Mouse (Mus musculus) frontal cortex, postnatal 14 days (tissue): Measurements from ENCODE around the gene Sc5d.

ENCODE experiments used
- DNase-seq, 2 experiments: peaks; one replicate each; pipeline ENCODE4 v3.0.0; 2022; ENCODE audit warnings: low spot score in 2 of 2

Sc5d gene

DNA sequence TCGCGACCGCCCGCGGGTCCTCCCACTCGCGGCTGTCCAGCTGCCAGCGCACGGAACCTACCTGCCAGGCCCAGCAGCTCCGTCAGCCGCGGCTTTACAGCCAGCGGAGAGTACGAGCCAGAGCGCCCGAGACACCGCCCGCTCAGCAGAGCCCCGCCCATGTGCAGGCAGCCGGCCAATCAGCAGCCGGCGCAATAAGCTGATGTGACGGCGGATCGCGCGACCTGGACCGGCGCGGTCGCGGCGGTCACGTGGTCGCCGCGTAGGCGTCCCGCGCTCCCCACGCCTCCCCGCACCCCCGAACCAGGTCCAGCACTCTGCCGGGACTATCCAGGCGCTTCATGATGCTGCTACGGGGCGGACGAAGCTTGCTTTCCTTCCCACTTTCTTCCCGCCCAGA lies at the start of gene Sc5d:
Gene Sc5d, minus strand, starts transcription at position 112 of the 400 bp plus-strand sequence.
- DNase-seq: peak; percentile 87 to 91

DNA sequence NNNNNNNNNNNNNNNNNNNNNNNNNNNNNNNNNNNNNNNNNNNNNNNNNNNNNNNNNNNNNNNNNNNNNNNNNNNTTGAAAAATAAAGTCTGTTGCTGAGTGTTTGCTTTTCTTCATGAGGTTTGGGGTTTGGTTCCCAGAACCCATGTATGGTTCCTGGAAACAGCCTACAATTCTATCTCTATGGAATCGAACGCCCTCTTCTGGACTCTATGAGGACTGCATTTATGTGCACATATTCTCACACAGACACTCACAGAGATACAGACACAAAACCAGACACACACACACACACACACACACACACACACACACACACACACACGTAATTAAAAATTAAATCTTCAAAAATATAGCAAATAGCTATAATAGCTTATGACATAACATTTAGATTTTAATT lies 47.3 kb upstream of the Sc5d start:
- no peak for DNase-seq

DNA sequence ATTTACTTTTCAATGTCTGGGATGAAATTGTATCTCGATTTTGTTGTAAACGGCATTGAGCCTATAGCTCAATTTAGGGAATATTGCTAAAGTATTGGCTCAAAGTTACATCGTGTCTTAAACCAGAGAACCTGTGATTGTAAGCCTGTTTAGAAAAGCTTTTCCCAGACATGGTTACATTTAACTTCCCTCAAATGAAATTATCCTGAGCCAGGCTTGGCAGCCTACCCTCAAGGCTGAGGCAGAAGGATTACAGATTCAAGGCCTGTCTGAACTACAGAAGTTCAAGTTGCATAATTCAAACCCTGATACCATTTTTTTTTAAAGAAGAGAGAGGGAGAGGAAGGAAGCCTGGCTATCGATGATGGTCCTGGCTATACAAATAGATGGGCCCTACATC lies 39.8 kb upstream of the Sc5d start:
- no peak for DNase-seq

DNA sequence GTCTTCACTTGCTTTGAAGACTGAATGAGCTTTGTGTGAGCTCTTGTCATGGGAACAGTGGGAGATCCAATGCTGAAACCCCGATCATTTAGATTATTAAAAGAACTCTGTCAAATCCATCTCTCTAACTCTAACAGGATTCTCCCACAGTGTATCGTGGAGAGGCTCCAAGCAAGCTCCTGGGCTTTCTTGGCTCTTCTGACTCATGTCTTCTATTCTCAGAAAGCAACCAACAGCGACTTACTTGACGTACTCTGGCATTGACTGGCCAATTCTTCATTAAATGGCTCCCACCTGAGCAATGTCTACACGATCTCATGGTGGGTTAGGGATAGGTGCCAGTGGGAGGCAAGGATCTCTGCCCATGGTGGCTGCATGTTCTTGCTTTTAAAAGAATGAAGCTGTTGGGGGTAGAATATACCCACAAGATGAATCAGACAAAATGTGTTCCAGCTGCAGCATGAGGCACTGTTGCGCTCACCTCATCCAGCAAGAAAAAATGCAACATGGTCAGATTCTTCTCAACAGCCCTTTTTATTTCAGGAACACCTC lies 37.1 kb upstream of the Sc5d start:
- DNase-seq: no peak

DNA sequence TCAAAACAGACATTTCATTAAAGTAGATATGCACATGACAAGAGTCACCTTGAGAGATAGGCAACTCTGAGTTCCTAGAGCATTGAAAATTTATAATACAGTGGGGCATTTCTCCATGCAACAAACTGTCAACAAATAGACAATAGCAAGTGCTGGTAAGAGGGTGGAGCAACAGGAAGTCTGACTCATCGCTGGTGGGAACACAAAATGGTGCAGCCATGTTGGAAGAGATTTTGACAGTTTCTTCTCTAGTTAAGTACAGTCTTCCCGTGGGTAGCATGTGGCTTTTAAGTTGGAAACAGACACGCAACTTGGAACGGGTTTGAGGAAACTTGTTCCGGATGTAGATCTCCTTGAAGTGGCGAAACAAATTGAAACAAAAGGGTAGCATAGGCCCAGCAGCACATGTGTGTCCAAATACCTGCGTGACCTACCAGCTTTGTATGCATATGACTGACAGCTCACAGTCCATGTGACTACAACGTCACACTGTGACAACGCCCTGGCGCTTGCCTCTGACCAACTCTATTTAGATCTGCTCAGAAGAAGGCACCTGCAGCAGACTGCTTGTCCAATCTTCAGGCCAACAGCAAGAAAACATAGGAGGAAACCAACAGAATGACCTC lies 32.4 kb upstream of the Sc5d start:
- DNase-seq: no peak

DNA sequence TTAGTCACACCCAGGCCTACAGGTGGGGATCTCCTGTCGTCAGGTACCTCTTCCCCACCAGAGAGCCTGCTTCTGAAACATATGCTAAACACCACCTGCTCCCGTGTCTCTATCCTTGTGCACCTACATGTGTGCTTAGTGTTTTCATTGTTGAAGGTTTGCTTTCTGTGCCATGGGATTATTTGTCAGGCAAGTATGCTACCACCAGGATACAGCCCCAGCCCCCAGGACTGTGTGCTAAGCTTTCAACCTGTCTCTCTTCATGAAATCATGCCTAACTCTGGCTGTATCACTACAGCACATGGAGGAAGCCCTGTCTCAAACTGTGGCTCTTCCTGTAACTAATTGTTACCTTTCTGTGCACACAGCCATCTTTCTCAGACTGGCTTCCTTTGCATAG lies 30.1 kb upstream of the Sc5d start:
- no peak for DNase-seq

DNA sequence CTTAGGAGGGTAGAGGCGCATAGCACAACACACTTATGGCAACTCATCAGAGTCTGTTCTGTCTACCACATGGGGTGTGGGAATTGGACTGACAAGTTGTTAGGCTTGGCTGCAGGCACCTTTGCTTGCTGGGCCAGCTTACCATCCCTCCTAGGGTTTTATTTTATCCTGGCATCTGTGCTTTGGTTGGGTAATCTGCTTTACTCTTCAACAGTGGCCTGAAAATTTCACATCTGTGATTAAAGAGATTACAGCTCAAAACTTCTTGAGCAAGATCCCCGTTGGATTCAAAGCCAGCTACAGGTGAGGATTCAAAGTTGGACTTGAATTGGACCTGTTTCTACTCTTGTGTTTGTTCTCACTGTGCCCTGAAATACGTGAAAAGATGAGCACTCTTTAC lies 29.5 kb upstream of the Sc5d start:
- no peak for DNase-seq

DNA sequence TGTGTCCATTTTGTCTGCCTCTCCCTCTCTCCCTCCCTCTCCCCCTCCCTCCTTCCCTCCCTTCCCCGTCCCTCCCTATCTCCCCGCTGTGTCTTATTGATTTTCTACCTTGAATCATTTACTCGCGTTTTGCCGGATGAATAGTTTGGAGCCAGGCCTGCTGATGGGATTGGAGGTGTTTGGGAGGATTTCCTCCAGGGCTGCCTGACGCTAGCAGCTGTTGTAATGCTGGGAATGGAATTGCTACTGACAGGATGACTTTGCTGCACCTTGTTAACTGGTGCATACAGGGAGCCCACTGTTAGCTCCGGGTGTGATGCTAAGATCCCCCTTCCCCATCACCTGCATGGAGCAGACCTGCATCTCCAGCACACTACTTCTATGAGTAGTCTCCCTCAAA lies 29.0 kb upstream of the Sc5d start:
- no peak for DNase-seq

DNA sequence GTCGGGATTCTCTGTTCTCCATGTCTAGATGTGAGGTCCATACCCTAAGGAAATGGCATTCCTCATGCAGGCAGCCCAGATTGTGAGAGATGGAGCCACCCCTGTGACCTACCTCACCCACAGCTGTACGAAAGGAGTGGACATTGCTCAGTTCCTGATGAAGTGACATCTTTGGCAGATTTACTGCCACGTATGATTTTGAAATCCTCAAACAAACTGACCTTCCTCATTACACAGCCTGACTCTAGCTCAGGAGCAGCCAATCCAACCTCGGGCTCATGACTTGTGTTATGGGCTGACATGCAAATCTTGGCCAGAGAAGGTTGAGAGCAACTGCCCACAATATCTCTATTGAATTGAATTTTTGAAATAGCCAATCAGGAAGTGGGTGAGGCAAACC lies 15.6 kb upstream of the Sc5d start:
- no peak for DNase-seq

DNA sequence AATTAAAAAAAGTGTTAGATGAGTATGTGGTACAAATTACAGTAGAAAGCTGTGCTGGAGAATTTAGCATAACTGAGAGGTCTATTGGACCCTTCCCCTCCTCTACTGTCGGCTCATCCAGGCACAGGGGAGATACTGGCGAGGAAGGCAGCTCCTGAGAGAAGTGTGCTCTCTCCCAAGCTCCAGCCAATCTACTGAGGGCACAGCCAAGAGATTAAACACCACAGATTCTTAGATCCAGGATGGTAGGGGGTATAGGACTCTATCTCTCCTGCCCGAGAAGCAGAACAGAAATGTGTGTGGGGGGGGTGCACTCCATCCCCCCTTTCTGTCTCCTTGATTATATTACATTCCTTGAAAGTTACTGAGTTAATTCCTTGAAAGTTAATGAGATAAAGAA lies 14.0 kb upstream of the Sc5d start:
- no peak for DNase-seq

DNA sequence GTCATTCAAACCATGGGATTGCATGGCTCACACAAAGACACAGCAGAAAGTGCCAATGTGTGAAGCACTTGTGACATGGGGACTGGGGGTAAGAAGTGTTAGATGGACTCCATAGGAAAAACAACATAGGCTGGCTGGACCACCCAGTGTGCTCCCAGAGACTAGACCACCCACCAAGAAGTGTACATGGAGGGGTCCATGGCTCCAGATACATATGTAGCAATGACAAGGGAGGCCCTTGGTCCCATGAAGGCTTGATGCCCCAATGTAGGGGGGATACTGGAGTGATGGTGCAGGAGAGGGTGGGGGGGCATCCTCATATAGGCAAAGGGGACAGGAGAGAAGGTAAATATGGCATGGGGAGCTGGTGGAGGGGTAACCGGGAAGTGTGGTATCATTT lies 13.6 kb upstream of the Sc5d start:
- no peak for DNase-seq

DNA sequence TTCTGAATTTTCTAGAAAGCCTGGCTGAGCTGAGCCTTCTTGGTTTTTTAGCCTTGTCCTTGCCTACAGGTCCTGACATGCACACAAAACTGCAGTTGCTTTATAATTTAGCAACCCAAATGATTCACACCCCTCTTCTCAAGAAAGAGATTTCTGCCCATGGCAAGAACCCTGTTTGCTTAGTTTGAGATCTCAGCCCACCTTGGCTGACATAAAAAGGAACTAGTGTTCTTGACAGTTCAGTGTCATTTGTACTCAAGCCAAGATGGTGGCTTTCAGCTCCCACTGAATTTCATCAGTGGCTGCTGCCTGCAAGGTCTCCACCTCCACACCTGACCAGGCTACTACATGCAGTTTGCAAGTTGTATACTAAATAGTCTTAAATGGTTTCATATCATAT lies 13.1 kb upstream of the Sc5d start:
- no peak for DNase-seq

DNA sequence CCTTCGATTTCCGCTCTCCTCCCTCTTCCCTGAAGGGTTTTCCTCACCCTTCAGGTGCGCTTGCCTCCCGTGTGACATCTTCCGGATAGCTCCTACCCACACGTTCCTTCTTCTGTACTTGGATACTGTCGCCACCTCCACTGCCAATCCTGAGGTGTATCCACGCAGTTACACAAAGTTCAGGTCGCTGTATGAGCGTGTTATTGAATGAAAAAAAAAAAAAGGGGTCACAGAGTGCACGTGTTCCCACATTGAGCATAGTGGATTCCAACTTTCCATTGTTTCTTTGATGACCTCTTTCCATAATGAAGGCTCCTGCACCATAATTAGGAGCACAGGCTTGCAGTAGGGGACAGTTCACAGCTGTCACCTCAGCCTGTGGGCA lies 11.7 kb upstream of the Sc5d start:
- no peak for DNase-seq

DNA sequence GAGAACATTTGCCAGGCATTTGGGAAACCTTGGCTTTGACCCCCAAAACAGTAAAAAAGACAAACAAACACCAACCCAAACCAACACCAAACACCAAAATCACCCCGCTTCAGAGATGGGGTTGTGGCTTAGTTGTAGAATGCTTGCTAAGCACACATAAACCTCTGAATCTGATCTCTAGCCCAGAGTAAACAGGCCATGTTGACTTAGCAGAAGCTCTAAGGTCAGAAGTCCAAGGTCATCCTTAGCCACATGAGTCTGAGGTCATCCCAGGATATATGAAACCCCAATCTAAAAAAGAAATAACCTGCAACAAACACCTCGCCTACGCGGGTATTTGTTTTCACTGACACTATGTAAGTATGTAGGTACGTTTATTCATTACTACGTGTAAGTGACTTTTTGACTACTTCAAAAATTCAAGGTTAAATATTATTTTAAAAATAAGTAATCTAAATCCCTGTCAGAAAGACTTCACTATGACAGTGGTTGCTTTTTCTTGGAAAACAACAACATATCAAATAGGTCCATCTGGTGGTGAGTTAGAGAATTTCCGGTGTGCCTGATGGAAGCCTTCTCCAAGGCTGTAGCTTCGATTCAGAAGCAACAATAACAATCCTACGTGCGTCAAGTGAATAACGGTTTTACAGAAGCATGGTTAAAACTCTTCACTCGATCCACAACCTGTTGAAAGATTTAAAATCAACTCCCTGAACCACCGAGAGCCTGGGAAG lies 11.1 kb upstream of the Sc5d start:
- DNase-seq: no peak

DNA sequence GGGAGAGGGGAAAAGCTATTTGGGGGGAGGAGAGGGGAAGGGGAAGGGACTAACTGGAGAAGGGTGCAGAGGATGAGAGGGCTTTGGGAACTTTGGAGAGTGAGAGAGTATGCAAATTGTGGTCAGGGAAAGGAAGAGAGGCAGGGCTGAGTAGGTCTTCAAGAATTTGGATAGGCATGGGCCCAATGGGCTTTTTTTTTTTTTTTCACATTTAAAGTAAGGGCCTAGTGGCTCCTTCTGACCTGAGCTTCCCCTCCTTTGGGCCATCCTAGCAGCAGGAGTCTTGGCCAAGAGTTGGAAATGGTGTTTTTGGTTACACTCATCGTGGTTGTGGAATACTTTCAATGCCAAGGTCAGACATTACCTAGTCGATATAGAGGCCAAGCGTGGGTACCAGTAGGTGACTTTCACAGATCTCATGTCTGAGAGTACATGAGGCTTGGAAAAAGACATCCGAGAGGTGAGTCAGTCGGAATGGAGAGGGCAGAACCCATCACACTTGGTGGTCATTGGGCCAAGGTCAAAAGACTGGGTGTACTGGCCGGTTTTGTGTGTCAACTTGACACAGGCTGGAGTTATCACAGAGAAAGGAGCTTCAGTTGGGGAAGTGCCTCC lies 9.7 kb upstream of the Sc5d start:
- no peak for DNase-seq

DNA sequence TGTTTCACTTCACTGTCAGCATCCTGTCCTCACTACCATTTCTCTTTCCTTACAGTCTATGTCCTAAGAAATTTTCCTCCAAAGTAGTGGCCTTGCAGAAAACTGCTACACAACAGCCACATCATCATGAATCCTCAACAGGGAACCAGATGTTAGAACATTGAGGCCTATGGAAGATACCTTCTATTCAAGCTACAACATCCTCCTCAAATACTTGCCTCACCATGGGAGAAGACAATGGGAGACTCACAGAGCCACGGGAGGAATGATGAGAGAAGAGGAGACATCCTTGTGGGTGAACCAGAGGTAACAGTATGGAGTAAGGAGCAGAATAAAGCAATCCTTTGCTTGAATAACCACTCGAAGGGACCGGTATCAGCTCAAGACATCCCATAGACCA lies 9.1 kb upstream of the Sc5d start:
- DNase-seq: no peak

DNA sequence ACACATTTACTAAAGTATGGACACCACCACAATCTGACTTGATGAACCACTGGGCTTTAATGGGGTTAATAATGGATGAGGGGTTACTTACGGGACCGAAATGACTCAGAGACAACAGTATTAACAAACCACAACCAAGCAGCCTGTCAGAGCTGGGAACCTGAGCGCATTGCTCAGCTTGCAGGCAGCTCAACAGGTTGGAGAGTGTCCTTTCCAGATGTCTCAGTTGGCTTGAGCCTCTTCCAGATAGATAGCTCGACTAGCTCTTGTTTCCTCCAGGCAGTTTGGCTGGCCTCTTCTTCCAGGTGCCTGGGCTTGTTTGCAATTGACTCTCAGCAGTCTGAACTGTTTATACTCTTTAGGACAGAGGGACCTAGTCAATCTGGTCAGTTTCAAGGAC lies 8.6 kb upstream of the Sc5d start:
- DNase-seq: no peak

DNA sequence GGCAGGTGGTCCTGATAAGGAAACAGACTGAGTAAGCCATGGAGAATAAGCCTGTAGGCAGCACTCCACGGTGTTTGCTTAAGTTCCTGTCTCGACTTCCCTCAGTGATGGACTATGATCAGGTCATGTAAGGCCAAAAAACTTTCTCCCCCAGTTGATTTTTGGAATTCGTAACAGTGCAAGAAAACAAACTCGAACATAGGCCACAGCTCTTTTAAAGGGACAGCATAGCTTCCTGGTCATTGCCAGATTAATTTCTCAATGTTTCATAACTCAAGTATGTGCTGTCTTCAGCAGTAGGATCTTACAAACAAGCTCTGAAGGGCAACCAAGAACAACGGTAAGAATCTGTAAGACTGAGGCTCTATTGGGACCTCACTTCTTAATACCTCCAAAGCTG lies 7.4 kb upstream of the Sc5d start:
- no peak for DNase-seq

DNA sequence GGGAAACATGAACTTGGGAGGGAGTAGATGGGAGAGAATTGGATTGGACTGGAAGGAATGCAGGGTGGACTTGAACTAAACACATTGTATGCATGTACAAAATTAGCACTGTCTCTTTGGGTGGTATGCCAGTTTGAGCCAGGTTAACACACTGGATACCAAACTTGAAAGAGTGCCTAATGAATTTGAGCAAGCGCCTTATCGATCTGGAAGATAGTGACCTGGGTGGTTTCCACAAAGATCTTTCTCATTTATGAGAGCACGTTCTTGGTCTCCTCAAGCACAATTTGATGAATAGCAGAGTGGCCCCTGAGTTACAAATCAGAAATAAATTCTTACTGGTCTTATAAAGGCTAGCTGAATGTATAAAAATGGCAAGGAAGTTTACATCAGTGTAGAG lies 6.6 kb upstream of the Sc5d start:
- DNase-seq: no peak

DNA sequence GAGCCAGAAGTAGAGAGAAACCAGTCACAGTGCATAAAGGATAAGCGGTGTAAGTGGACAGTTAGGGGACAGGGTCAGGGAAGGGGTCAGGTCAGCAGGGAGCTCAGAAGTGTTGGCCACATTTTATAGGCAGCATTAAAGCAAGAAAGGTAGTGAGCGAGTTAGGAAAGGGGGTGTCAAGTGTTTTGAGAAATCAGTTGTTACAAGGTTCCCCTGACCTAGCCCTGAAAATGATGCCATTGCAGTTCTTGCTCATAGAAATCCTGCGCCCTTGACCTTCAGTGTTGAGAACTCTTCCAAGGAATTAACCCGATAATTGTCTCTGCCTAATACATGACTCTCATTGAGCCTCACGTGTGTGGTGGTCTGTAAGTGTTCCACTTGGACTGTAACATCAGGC lies 6.0 kb upstream of the Sc5d start:
- DNase-seq: no peak

DNA sequence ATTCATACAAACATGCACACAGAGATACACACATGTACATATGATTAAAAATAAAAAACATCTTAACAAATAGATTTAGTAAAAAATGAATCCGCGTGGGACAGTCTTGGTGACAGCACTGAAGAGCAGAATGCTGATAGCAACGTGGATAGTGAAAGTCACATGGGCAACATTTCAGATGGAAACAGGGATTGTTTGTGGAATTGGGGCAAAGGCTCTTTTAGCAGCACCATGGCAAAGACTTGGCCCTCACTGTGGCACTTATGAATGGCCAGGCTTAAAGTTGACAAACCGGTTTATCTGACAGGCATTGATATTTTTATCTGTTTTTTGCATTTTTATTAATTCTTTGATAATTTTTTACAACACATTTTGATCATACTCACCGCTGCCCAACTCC lies 4.3 kb upstream of the Sc5d start:
- DNase-seq: no peak

DNA sequence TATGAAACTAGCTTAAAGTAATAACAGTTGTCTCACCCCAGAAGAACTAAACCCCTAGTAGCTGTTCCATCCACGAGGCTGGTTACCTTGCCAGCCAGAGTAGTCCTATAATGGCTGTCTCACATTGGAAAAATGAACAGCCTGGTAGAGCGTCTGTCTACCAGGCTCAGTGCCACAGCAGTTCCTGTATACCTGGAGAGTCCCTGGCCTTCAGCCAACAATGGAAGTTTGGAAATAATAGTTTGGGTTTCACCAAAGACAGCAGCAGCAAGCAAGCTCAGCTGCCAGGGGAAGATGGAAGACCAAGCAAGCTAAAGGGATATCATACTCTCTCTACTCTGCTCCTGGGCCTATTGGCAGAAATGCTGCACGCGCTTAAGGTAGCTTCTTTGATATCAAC lies 1.3 kb upstream of the Sc5d start:
- no peak for DNase-seq

DNA sequence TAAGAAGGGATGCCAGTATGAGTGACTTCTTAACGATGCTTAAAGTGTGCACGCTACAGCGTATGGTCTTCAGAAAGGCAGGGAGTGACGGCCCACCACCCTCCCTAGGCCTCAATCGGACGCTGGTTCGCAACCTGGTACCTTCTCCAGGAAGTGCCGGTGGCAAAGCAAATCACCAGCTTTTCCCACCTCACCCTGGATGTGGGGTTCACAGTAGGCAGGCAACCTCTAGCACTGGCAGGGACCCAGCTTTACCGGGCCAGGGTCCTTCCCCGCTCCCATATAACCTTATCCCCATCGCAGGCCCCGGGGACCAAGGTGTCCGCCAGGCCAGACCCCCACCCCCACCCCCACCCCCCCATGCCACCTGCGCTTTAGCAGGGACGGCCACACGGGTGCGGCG lies 346 bp downstream of the Sc5d start:
- peak in 1 of 2 experiments; percentile 8 for DNase-seq
